Mouse (Mus musculus) heart, embryonic 15.5 days (tissue): ENCODE data around the gene Heatr1. TPM values are rescaled to one million over a fixed set of nuclear protein-coding genes. Genes with fewer than 3 reads are reported as not detected.

ENCODE experiments used
- ATAC-seq: fragments of 200-750 bp; cut with Nextera tagmentation; replicated peaks from 2 replicates; pipeline ENCODE4 v1.8.0; 2017; ENCODE audit warnings: low read depth, moderate TSS enrichment; ENCODE audit not compliant: insufficient number of reproducible peaks, insufficient read depth, low FRiP score
- H3K27ac ChIP-seq: fragments of 300-500 bp; sonication (generic); 2 replicates; pipeline ENCODE4 v1.5.1; 2015; ENCODE audit warnings: mild to moderate bottlenecking, inconsistent platforms
- H3K27me3 ChIP-seq: fragments of 300-500 bp; sonication (generic); 2 replicates; pipeline ENCODE4 v1.6.1; 2015; ENCODE audit warnings: inconsistent platforms
- H3K36me3 ChIP-seq: fragments of 300-500 bp; sonication (generic); 2 replicates; pipeline ENCODE4 v1.6.1; 2015; ENCODE audit warnings: mild to moderate bottlenecking, inconsistent platforms
- H3K4me1 ChIP-seq: fragments of 300-500 bp; sonication (generic); replicated peaks from 2 replicates; pipeline ENCODE4 v1.6.1; 2015; ENCODE audit warnings: inconsistent platforms
- H3K4me2 ChIP-seq: fragments of 300-500 bp; sonication (generic); 2 replicates; pipeline ENCODE4 v1.6.1; 2015; ENCODE audit warnings: inconsistent platforms, mild to moderate bottlenecking, moderate library complexity
- H3K4me3 ChIP-seq: fragments of 300-500 bp; sonication (generic); 2 replicates; pipeline ENCODE4 v1.5.1; 2015; ENCODE audit warnings: mild to moderate bottlenecking, inconsistent platforms
- H3K9ac ChIP-seq: fragments of 300-500 bp; sonication (generic); 2 replicates; pipeline ENCODE4 v1.6.1; 2015; ENCODE audit warnings: mild to moderate bottlenecking, inconsistent platforms
- H3K9me3 ChIP-seq: fragments of 300-500 bp; sonication (generic); replicated peaks from 2 replicates; pipeline ENCODE4 v1.6.1; 2016; ENCODE audit warnings: inconsistent platforms
- WGBS: fragments of 180-500 bp; shearing (Covaris S2); methylation state at CpG from one replicate; pipeline ENCODE4 v1.1.7; 2015; ENCODE audit warnings: mixed read lengths; 5-methylcytosine and 5-hydroxymethylcytosine counted together
- polyA plus RNA-seq: library from polyadenylated mRNA; unstranded; fragments of >200 nt; fragmentation: Nextera tagmentation; extraction: Ambion mirVana; gene quantifications from 2 replicates; pipeline ENCODE4 v1.2.1, GENCODE M21; 2015

The Heatr1 gene
- 6.2 and 10.1 TPM in 2 replicates for polyA plus RNA-seq

- WGBS, result under 1% methylated on average over 43 of the region's 43 CpGs
- peaks cover 14% of the 10 kb centered on the region for H3K4me1 ChIP-seq
- H3K9ac ChIP-seq, result peak within 1 kb of the TSS; percentile 59
- H3K4me2 ChIP-seq, result peak within 1 kb of the TSS; percentile 97
- H3K36me3 ChIP-seq, result peaks cover 10% of the 10 kb centered on the region; the same call in 1 of the 2 replicates
- no peaks in the 10 kb centered on the region for H3K9me3 ChIP-seq
- peak; percentile 96 for ATAC-seq
- no peaks in the 10 kb centered on the region for H3K27me3 ChIP-seq
- peak within 1 kb of the TSS; percentile 79 for H3K27ac ChIP-seq
- peak within 1 kb of the TSS; percentile 97 for H3K4me3 ChIP-seq
Measured at GRCm38 (mm10) chr13:12394609-12395505, at the start of gene Heatr1. TSS of gene Heatr1 (plus strand) at chr13:12395027.

GRCm38 (mm10) chr13:12346837-12347236 is 48.0 kb upstream of the Heatr1 start:
- Histone ChIP-seq H3K27me3 (no peaks in the 10 kb centered on the region), H3K36me3 (no peaks in the 10 kb centered on the region), H3K9me3 (no peaks in the 10 kb centered on the region), H3K4me3 (no peak overlapping the region), H3K27ac (no peak overlapping the region), H3K9ac (no peak overlapping the region), H3K4me1 (no peaks in the 10 kb centered on the region; the same call in 1 of the 2 replicates), H3K4me2 (no peak overlapping the region)
- 48% methylated on average over 3 of the region's 3 CpGs for WGBS
- no peak for ATAC-seq

GRCm38 (mm10) chr13:12349197-12349824 is 45.5 kb upstream of the Heatr1 start:
- no peak for ATAC-seq
- no peak overlapping the region for H3K4me3 ChIP-seq
- H3K4me1 ChIP-seq, result no peaks in the 10 kb centered on the region
- H3K36me3 ChIP-seq, result no peaks in the 10 kb centered on the region
- 65% methylated on average over 13 of the region's 13 CpGs for WGBS
- no peak overlapping the region for H3K4me2 ChIP-seq
- no peaks in the 10 kb centered on the region for H3K9me3 ChIP-seq
- H3K27me3 ChIP-seq, result no peaks in the 10 kb centered on the region
- no peak overlapping the region for H3K27ac ChIP-seq
- no peak overlapping the region for H3K9ac ChIP-seq

- no peaks in the 10 kb centered on the region; the same call in 1 of the 2 replicates for H3K4me1 ChIP-seq
- no peak for ATAC-seq
- H3K9me3 ChIP-seq, result no peaks in the 10 kb centered on the region
- no peak overlapping the region for H3K4me3 ChIP-seq
- no peak overlapping the region for H3K4me2 ChIP-seq
- no peaks in the 10 kb centered on the region for H3K36me3 ChIP-seq
- no peaks in the 10 kb centered on the region for H3K27me3 ChIP-seq
- no peak overlapping the region for H3K27ac ChIP-seq
- WGBS, result 57% methylated on average over 4 of the region's 4 CpGs
- H3K9ac ChIP-seq, result no peak overlapping the region
Measured at GRCm38 (mm10) chr13:12356184-12356583, 38.6 kb upstream of the Heatr1 start.

- H3K27ac ChIP-seq, result no peak overlapping the region
- WGBS, result 63% methylated on average over 5 of the region's 5 CpGs
Measured at GRCm38 (mm10) chr13:12357554-12357953, 37.3 kb upstream of the Heatr1 start.

GRCm38 (mm10) chr13:12361486-12361885 is 33.3 kb upstream of the Heatr1 start:
- ATAC-seq, result peak; percentile 26; the same call in 1 of the 2 replicates
- peaks cover 2% of the 10 kb centered on the region; the same call in 1 of the 2 replicates for H3K4me1 ChIP-seq
- H3K9ac ChIP-seq, result no peak overlapping the region
- 56% methylated on average over 4 of the region's 4 CpGs for WGBS
- no peaks in the 10 kb centered on the region for H3K27me3 ChIP-seq
- no peak overlapping the region for H3K4me3 ChIP-seq
- H3K9me3 ChIP-seq, result no peaks in the 10 kb centered on the region
- no peaks in the 10 kb centered on the region for H3K36me3 ChIP-seq
- no peak overlapping the region for H3K4me2 ChIP-seq
- H3K27ac ChIP-seq, result peak overlapping the region; percentile 42; the same call in 1 of the 2 replicates

More at GRCm38 (mm10) chr13:12357554-12357953, 37.3 kb upstream of the Heatr1 start:
- H3K9me3 ChIP-seq, result no peaks in the 10 kb centered on the region
- no peak overlapping the region for H3K9ac ChIP-seq
- no peak for ATAC-seq
- H3K4me1 ChIP-seq, result peaks cover 2% of the 10 kb centered on the region; the same call in 1 of the 2 replicates
- H3K27me3 ChIP-seq, result no peaks in the 10 kb centered on the region
- no peaks in the 10 kb centered on the region for H3K36me3 ChIP-seq
- no peak overlapping the region for H3K4me2 ChIP-seq
- H3K4me3 ChIP-seq, result no peak overlapping the region

GRCm38 (mm10) chr13:12369041-12369621 is 25.7 kb upstream of the Heatr1 start:
- Histone ChIP-seq H3K36me3 (no peaks in the 10 kb centered on the region), H3K4me3 (peak overlapping the region; percentile 29), H3K4me1 (peaks cover 15% of the 10 kb centered on the region), H3K9ac (peak overlapping the region; percentile 28), H3K27ac (peak overlapping the region; percentile 92), H3K27me3 (no peaks in the 10 kb centered on the region), H3K4me2 (peak overlapping the region; percentile 52), H3K9me3 (no peaks in the 10 kb centered on the region)
- 25% methylated on average over 8 of the region's 8 CpGs for WGBS
- peak; percentile 47 for ATAC-seq

- Histone ChIP-seq H3K4me1 (peaks cover 15% of the 10 kb centered on the region), H3K27ac (peak overlapping the region; percentile 92), H3K4me2 (peak overlapping the region; percentile 52), H3K36me3 (no peaks in the 10 kb centered on the region), H3K27me3 (no peaks in the 10 kb centered on the region), H3K9ac (peak overlapping the region; percentile 28), H3K4me3 (peak overlapping the region; percentile 29), H3K9me3 (no peaks in the 10 kb centered on the region)
- 41% methylated on average over 11 of the region's 11 CpGs for WGBS
- ATAC-seq, result peak; percentile 85
Measured at GRCm38 (mm10) chr13:12369930-12370329, 24.9 kb upstream of the Heatr1 start.

- Histone ChIP-seq H3K4me1 (peaks cover 15% of the 10 kb centered on the region), H3K9me3 (no peaks in the 10 kb centered on the region), H3K9ac (no peak overlapping the region), H3K4me2 (no peak overlapping the region), H3K27me3 (no peaks in the 10 kb centered on the region), H3K27ac (no peak overlapping the region), H3K36me3 (no peaks in the 10 kb centered on the region), H3K4me3 (no peak overlapping the region)
- 35% methylated on average over 3 of the region's 3 CpGs for WGBS
- ATAC-seq, result no peak
Measured at GRCm38 (mm10) chr13:12372755-12373154, 22.1 kb upstream of the Heatr1 start.

- 60% methylated on average over 1 of the region's 1 CpGs for WGBS
- H3K27ac ChIP-seq, result no peak overlapping the region
- no peak overlapping the region for H3K4me2 ChIP-seq
- H3K36me3 ChIP-seq, result no peaks in the 10 kb centered on the region
- no peak overlapping the region for H3K9ac ChIP-seq
- H3K27me3 ChIP-seq, result no peaks in the 10 kb centered on the region
- no peak for ATAC-seq
- H3K4me1 ChIP-seq, result 0 out of 2 replicates have a peak, but pooled peaks cover 2% of the 10 kb centered on the region
- H3K9me3 ChIP-seq, result no peaks in the 10 kb centered on the region
- H3K4me3 ChIP-seq, result no peak overlapping the region
Measured at GRCm38 (mm10) chr13:12376778-12377177, 18.0 kb upstream of the Heatr1 start.

- ATAC-seq, result 0 out of 2 replicates have a peak, but pooled peaks have one; percentile 62
- no peak overlapping the region for H3K4me3 ChIP-seq
- H3K9ac ChIP-seq, result no peak overlapping the region
- H3K4me2 ChIP-seq, result no peak overlapping the region
- H3K4me1 ChIP-seq, result 0 out of 2 replicates have a peak, but pooled peaks cover 5% of the 10 kb centered on the region
- no peaks in the 10 kb centered on the region for H3K36me3 ChIP-seq
- H3K27ac ChIP-seq, result peak overlapping the region; percentile 73
- H3K27me3 ChIP-seq, result no peaks in the 10 kb centered on the region
- H3K9me3 ChIP-seq, result no peaks in the 10 kb centered on the region
Measured at GRCm38 (mm10) chr13:12384796-12385195, 10.0 kb upstream of the Heatr1 start.
